Mouse (Mus musculus) mammary gland, adult 2 months (tissue): ENCODE results near the gene Ddx56. TPM values are rescaled to one million over a fixed set of nuclear protein-coding genes. Genes with fewer than 3 reads are reported as not detected.

Experiments used
- polyA plus RNA-seq: library from polyadenylated mRNA; depleted of rRNA; stranded (reverse); fragments of >200 nt; gene quantifications from 2 replicates; pipeline ENCODE4 v1.2.3, GENCODE M21; 2012; ENCODE audit warnings: low replicate concordance; rRNA removed

Gene Ddx56
- 27.1 and 33.7 TPM in 2 replicates for polyA plus RNA-seq

DNA sequence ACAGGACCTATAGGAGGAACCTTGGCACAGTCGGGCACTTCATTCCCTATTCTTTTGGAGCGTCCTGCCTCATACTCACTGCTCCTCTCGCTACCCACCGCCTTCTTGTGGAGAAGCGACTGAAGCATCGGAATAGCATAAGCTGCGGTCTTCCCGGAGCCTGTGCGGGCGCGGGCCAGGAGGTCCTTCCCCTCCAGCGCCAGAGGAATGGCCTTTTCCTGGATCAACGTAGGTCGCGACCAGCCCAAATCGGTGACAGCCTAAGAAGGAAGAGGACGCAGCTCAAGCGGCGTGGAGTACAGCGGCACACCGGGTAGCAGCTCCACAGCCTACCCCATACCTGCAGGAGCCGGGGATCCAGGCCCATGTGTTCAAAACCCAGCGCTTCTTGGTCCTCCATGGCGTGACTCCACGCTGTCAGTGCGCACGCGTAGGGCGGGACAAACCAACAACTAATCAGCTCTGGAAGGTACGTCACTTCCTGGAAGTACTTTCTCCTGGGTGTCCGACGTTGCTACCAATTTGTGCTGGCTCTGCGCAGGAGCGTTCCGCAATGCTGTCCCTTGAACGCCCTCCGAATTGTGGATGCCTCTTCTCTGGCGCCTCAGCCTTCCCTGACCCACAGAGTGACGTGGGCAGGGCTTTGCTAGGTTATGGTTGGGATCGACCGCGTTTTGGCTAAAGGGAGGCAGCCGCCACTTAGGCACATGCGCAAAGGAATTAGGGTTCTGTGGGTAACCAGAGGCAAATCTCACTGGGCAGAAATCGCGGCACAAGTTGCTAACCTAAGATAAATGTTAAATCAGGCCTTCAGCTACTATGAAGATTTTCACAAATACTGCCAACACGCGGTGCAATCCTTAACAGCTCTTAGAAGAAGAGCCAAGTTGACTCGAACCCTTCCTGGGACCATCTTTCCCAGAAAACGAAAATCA lies at the start of gene Ddx56:
TSS of gene Ddx56 (minus strand) at position 453 of the 935 bp plus-strand sequence.

DNA sequence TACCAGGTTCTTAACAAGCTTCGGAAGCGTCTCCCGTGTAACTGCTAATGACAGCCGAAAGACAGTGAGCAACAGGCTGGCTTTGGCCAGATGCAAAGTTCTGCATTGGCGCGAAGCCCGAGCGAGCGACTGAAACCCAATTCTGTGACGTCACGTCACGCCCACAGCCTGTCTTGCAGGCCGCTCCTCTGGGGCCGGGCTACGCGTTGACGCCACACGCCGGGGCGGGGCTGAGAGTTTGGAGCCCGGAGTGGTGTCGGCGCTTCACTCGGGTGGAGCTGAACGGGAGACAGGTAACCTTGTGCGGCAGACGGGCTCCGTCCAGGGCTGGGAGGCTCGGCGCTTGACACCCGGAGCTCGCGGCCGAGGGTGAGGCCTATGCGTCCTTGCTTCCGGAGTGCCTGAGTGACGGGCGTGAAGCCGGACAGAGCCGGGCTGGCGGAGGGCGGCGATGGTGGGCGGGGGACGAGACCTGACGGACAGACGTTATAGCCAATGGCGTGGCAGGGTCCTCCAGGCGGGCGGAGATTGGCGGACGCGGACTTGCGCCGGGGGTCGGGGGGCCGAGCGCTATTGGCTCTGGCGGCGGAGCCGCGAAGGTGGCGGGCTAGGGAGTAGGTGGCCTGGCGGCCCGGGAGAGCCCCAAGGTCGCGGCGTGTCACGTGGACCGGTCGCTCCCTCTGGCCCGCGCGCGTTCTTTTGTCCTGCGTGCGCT lies 24.0 kb upstream of the Ddx56 start, which contains the start of gene Ogdh:
TSS of gene Ogdh (plus strand) at position 233 of the 715 bp plus-strand sequence.

DNA sequence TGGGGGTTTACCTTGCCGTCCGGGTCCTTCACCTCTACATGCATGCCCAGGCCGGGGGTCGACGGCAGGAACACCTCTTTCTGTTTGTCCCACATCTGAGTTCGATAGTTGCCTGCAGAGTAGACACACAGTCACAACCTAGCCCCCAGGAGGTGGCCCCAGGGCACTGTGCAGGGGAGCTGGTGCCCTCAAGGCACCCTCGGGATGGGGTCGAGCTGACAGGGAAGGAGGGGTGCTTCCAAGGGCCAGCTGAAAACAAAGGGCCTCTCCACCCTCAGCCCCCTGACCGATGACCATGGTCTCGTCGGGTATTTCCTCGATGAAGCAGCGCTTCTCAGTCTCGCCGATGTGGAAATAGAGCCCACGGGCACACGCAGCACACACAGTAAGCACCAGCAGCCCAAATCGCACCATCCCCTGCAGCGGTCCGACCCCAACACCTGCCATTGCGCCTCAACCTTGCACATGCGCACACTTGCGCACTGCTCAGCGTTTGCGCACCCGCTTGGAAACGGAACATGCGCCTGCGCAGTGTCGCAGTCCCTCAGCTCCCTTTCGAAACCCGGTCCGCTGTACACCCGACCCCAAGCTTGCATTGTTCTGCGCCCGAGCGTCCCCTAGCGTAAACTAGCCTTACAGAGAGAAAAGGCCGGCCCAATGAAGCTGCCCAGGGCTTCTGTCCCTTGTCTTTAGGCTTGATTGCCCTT lies 7.0 kb upstream of the Ddx56 start, which contains the start of gene Tmed4:
TSS of gene Tmed4 (minus strand) at position 484 of the 707 bp plus-strand sequence.

DNA sequence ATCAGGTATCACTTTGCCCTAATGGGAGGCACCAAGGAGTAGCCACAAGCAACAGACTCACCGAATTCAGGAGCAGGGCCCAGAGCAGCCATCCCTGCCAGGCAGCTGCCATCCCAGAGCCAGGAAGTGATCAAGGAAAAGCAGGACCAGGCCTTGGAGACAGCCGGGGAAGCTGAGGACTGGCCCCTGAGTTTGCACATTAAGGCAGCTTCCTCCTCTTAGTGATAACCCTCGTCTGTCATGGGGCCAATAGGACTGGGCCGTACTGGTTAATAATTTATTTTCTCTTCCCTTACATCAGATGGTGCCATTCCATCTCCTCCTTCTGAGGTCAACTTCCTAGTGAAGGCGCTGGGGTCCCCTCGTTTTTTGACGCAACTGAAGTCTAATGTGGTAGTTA lies 37.6 kb downstream of the Ddx56 start, which contains the start of gene Npc1l1:
TSS of gene Npc1l1 (minus strand) at position 132 of the 400 bp plus-strand sequence.

Other genes starting within 250 kb of the Ddx56 start
- gene Camk2b, start 201.4 kb downstream of the Ddx56 start, polyA plus RNA-seq, result 5.7 and 15.3 TPM in 2 replicates
- 0.07 and 0.17 TPM in 2 replicates for gene A730071L15Rik, start 67.7 kb downstream of the Ddx56 start, polyA plus RNA-seq
- 32.9 and 61.8 TPM in 2 replicates for gene Nudcd3, start 67.4 kb downstream of the Ddx56 start, polyA plus RNA-seq
- gene Npc1l1, start 37.6 kb downstream of the Ddx56 start, polyA plus RNA-seq, result 0.20 and 0.50 TPM in 2 replicates
- 79.1 and 122 TPM in 2 replicates for gene Tmed4, start 7.1 kb upstream of the Ddx56 start, polyA plus RNA-seq
- 169 and 390 TPM in 2 replicates for gene Ogdh, start 23.9 kb upstream of the Ddx56 start, polyA plus RNA-seq
- gene Zmiz2, start 121.3 kb upstream of the Ddx56 start, polyA plus RNA-seq, result 43.9 and 108 TPM in 2 replicates
- gene Ppia, start 147.7 kb upstream of the Ddx56 start, polyA plus RNA-seq, result 473 and 983 TPM in 2 replicates
- 26.2 and 31.1 TPM in 2 replicates for gene H2afv, start 176.7 kb upstream of the Ddx56 start, polyA plus RNA-seq
- gene Purb, start 208.1 kb upstream of the Ddx56 start, polyA plus RNA-seq, result 7.5 and 11.6 TPM in 2 replicates